Mouse (Mus musculus) liver, adult 2 months (tissue): ENCODE measurements around the gene Vav3.

Experiments
- CTCF ChIP-seq: fragments of 200-500 bp; IDR thresholded peaks from 2 replicates; pipeline ENCODE4 v1.5.1; 2011; ENCODE audit warnings: low read depth, low read length, control low read depth
- POLR2A ChIP-seq: fragments of 200-500 bp; IDR thresholded peaks from 2 replicates; pipeline ENCODE4 v1.6.1; 2011; ENCODE audit warnings: low read length, control low read depth; ENCODE audit not compliant: insufficient read depth; ENCODE audit errors: extremely low read depth

DNA sequence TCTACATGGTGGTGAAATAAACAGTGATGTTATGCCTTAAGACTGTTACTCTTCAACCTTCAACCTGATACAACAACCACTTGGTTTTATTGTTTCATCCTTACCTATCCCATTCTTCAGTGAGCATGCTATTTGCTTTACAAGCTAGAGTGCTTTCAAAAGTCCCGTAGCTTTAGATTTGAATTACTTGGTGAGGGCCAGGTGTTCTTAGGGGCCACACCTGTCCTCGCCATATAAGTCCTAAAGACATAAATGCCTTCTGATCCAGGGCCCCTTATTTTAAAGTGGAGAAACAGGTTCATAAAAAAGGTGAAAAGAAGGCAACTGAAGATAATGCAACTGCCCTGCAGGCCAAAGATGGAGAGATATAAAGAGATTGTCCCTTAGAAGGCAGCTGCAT, 224.0 kb downstream of the Vav3 start:
- TF ChIP-seq CTCF (no peak), POLR2A (no peak)
